Mouse (Mus musculus) midbrain, embryonic 16.5 days (tissue): ENCODE data around the gene Ncbp2. TPM values are rescaled to one million over a fixed set of nuclear protein-coding genes. Genes with fewer than 3 reads are reported as not detected.

Source experiments
- ATAC-seq: fragments of 200-750 bp; cut with Nextera tagmentation; 2 replicates; pipeline ENCODE4 v1.8.0; 2017; ENCODE audit warnings: moderate TSS enrichment
- H3K27ac ChIP-seq: fragments of 300-500 bp; sonication (generic); 2 replicates; pipeline ENCODE4 v1.5.1; 2014; ENCODE audit warnings: mild to moderate bottlenecking, low read length, mixed read lengths
- H3K27me3 ChIP-seq: fragments of 300-500 bp; sonication (generic); 2 replicates; pipeline ENCODE4 v1.6.1; 2014; ENCODE audit warnings: low read depth, low read length, mixed read lengths; ENCODE audit not compliant: control insufficient read depth, insufficient read depth
- H3K36me3 ChIP-seq: fragments of 300-500 bp; sonication (generic); 2 replicates; pipeline ENCODE4 v1.6.1; 2014; ENCODE audit warnings: mild to moderate bottlenecking, low read length, moderate library complexity, mixed read lengths; ENCODE audit not compliant: control insufficient read depth, insufficient read depth
- H3K4me1 ChIP-seq: fragments of 300-500 bp; sonication (generic); 2 replicates; pipeline ENCODE4 v1.6.1; 2014; ENCODE audit warnings: mild to moderate bottlenecking, low read length, mixed read lengths; ENCODE audit not compliant: control insufficient read depth, insufficient read depth
- H3K4me2 ChIP-seq: fragments of 300-500 bp; sonication (generic); 2 replicates; pipeline ENCODE4 v1.6.1; 2014; ENCODE audit warnings: mild to moderate bottlenecking, low read length, mixed read lengths
- H3K4me3 ChIP-seq: fragments of 300-500 bp; sonication (generic); 2 replicates; pipeline ENCODE4 v1.5.1; 2014; ENCODE audit warnings: low read depth, mild to moderate bottlenecking, low read length, moderate library complexity, mixed read lengths
- H3K9ac ChIP-seq: fragments of 300-500 bp; sonication (generic); 2 replicates; pipeline ENCODE4 v1.6.1; 2014; ENCODE audit warnings: low read depth, low read length, mixed read lengths
- H3K9me3 ChIP-seq: fragments of 300-500 bp; sonication (generic); replicated peaks from 2 replicates; pipeline ENCODE4 v1.6.1; 2014; ENCODE audit warnings: mild to moderate bottlenecking, low read length, mixed read lengths; ENCODE audit not compliant: control insufficient read depth, poor library complexity, severe bottlenecking
- WGBS: fragments of 180-500 bp; shearing (Covaris S2); extraction: QIAGEN DNeasy Blood & Tissue Kit; methylation state at CpG from one replicate; pipeline ENCODE4 v1.1.7; 2014; 5-methylcytosine and 5-hydroxymethylcytosine counted together
- polyA plus RNA-seq: library from polyadenylated mRNA; unstranded; fragments of >200 nt; fragmentation: Nextera tagmentation; extraction: Ambion mirVana; gene quantifications from 2 replicates; pipeline ENCODE4 v1.2.1, GENCODE M21; 2015

Gene Ncbp2
- polyA plus RNA-seq = 103 and 105 TPM in 2 replicates

GRCm38 (mm10) chr16:31948345-31948774 is at the start of gene Ncbp2, which contains the start of gene 0610012G03Rik:
Gene Ncbp2 (plus strand): TSS chr16:31948513.
Gene 0610012G03Rik (minus strand): TSS chr16:31948494.
- Histone ChIP-seq H3K4me2 (peak within 1 kb of the TSS; percentile 83), H3K36me3 (peaks cover 9% of the 10 kb centered on the region), H3K27ac (peak within 1 kb of the TSS; percentile 89), H3K4me3 (peak within 1 kb of the TSS; percentile 71), H3K9me3 (no peaks in the 10 kb centered on the region), H3K27me3 (no peaks in the 10 kb centered on the region), H3K9ac (peak within 1 kb of the TSS; percentile 93), H3K4me1 (peaks cover 31% of the 10 kb centered on the region)
- peak; percentile 91 for ATAC-seq
- WGBS = 0% methylated on average over 53 of the region's 55 CpGs

GRCm38 (mm10) chr16:31898546-31899326 is 49.6 kb upstream of the Ncbp2 start:
- peak; percentile 77 for ATAC-seq
- no peak overlapping the region for H3K4me3 ChIP-seq
- H3K4me2 ChIP-seq = no peak overlapping the region
- WGBS = 65% methylated on average over 18 of the region's 18 CpGs
- H3K4me1 ChIP-seq = peaks cover 12% of the 10 kb centered on the region
- H3K9ac ChIP-seq = no peak overlapping the region
- no peaks in the 10 kb centered on the region for H3K9me3 ChIP-seq
- no peaks in the 10 kb centered on the region for H3K36me3 ChIP-seq
- no peaks in the 10 kb centered on the region for H3K27me3 ChIP-seq
- peak overlapping the region; percentile 77 for H3K27ac ChIP-seq

GRCm38 (mm10) chr16:31901886-31902285 is 46.4 kb upstream of the Ncbp2 start:
- Histone ChIP-seq H3K9me3 (no peaks in the 10 kb centered on the region), H3K4me2 (no peak overlapping the region), H3K9ac (no peak overlapping the region), H3K4me3 (no peak overlapping the region), H3K36me3 (no peaks in the 10 kb centered on the region), H3K4me1 (peaks cover 19% of the 10 kb centered on the region), H3K27me3 (no peaks in the 10 kb centered on the region), H3K27ac (no peak overlapping the region)
- no peak for ATAC-seq
- 89% methylated on average over 1 of the region's 1 CpGs for WGBS

GRCm38 (mm10) chr16:31903239-31903638 is 45.1 kb upstream of the Ncbp2 start:
- H3K4me3 ChIP-seq = no peak overlapping the region
- WGBS = 89% methylated on average over 8 of the region's 8 CpGs
- no peak overlapping the region for H3K4me2 ChIP-seq
- H3K27me3 ChIP-seq = no peaks in the 10 kb centered on the region
- no peak overlapping the region for H3K9ac ChIP-seq
- peaks cover 7% of the 10 kb centered on the region for H3K4me1 ChIP-seq
- ATAC-seq = no peak
- no peak overlapping the region for H3K27ac ChIP-seq
- no peaks in the 10 kb centered on the region for H3K9me3 ChIP-seq
- no peaks in the 10 kb centered on the region for H3K36me3 ChIP-seq

GRCm38 (mm10) chr16:31905331-31905730 is 43.0 kb upstream of the Ncbp2 start:
- Histone ChIP-seq H3K4me1 (peaks cover 7% of the 10 kb centered on the region; the same call in 1 of the 2 replicates), H3K27ac (no peak overlapping the region), H3K36me3 (no peaks in the 10 kb centered on the region), H3K4me2 (no peak overlapping the region), H3K27me3 (no peaks in the 10 kb centered on the region), H3K4me3 (no peak overlapping the region), H3K9me3 (no peaks in the 10 kb centered on the region), H3K9ac (no peak overlapping the region)
- WGBS = 73% methylated on average over 4 of the region's 4 CpGs
- ATAC-seq = no peak

- Histone ChIP-seq H3K36me3 (no peaks in the 10 kb centered on the region), H3K4me1 (peaks cover 7% of the 10 kb centered on the region; the same call in 1 of the 2 replicates), H3K4me2 (peak overlapping the region; percentile 31), H3K9me3 (no peaks in the 10 kb centered on the region), H3K9ac (no peak overlapping the region; the same call in 1 of the 2 replicates), H3K27me3 (no peaks in the 10 kb centered on the region), H3K4me3 (no peak overlapping the region), H3K27ac (no peak overlapping the region)
- ATAC-seq = peak; percentile 44
- 30% methylated on average over 20 of the region's 20 CpGs for WGBS
Observed at GRCm38 (mm10) chr16:31905891-31906825, 42.2 kb upstream of the Ncbp2 start.

GRCm38 (mm10) chr16:31906896-31907295 is 41.4 kb upstream of the Ncbp2 start:
- no peaks in the 10 kb centered on the region for H3K27me3 ChIP-seq
- peak overlapping the region; percentile 31 for H3K4me2 ChIP-seq
- 9% methylated on average over 9 of the region's 9 CpGs for WGBS
- H3K4me1 ChIP-seq = peaks cover 7% of the 10 kb centered on the region; the same call in 1 of the 2 replicates
- H3K27ac ChIP-seq = no peak overlapping the region
- H3K4me3 ChIP-seq = no peak overlapping the region
- ATAC-seq = peak; percentile 49; the same call in 1 of the 2 replicates
- H3K36me3 ChIP-seq = no peaks in the 10 kb centered on the region
- H3K9ac ChIP-seq = no peak overlapping the region
- H3K9me3 ChIP-seq = no peaks in the 10 kb centered on the region

GRCm38 (mm10) chr16:31908959-31909358 is 39.4 kb upstream of the Ncbp2 start:
- no peaks in the 10 kb centered on the region for H3K27me3 ChIP-seq
- no peak overlapping the region for H3K9ac ChIP-seq
- peaks cover 7% of the 10 kb centered on the region; the same call in 1 of the 2 replicates for H3K4me1 ChIP-seq
- no peak overlapping the region for H3K27ac ChIP-seq
- no peaks in the 10 kb centered on the region for H3K36me3 ChIP-seq
- no peaks in the 10 kb centered on the region for H3K9me3 ChIP-seq
- ATAC-seq = no peak
- 63% methylated on average over 11 of the region's 11 CpGs for WGBS
- no peak overlapping the region for H3K4me3 ChIP-seq
- H3K4me2 ChIP-seq = no peak overlapping the region
